In genomic region chr9:96230271-96230670, GRCm38 (mm10) we compare ENCODE assay signal across 30 mouse cellular contexts. TPM values are rescaled to one million over a fixed set of nuclear protein-coding genes. Genes with fewer than 3 reads are reported as not detected.
A peak's percentile ranks its signal among the peaks of the same experiment; 100 is the strongest.
DNase-seq lines count a peak whose midpoint lies in the region; ATAC-seq and TF ChIP-seq lines count a peak whose summit lies in the region.
"Had no signal": no experiment of that assay in that cellular context is flagged by ENCODE, and none has a peak within 500 bp of the region (broad histone marks: within the 10 kb centered on the region; RNA-seq: fewer than 3 reads in every experiment).

No protein-coding gene starts in this region.

- no peak overlapping the region for H3K9ac ChIP-seq in midbrain, embryonic 11.5 days (ENCODE audit: low read length)
- H3K9ac ChIP-seq in midbrain, embryonic 15.5 days, result no peak overlapping the region
- H3K9ac ChIP-seq in ES-E14 (ENCODE audit: insufficient read depth, low read depth, low read length, poor library complexity, severe bottlenecking), result no peak overlapping the region; the same call in 1 of the 2 replicates
- H3K9ac ChIP-seq: embryonic facial prominence, embryonic 12.5 days; forebrain, embryonic 12.5 days; forebrain, embryonic 15.5 days; heart, embryonic 13.5 days; hindbrain, embryonic 13.5 days had no signal

- intact Hi-C loops in left cerebral cortex, postnatal 25 days (cut with DNase I), result no loop called here

- 33% methylated on average over 2 of the region's 2 CpGs for WGBS in midbrain, embryonic 11.5 days
- 16% methylated on average over 2 of the region's 2 CpGs for WGBS in midbrain, embryonic 15.5 days

- no peak overlapping the region for H3K4me3 ChIP-seq in midbrain, embryonic 11.5 days (ENCODE audit: low read depth, low read length)
- H3K4me3 ChIP-seq in midbrain, embryonic 15.5 days, result no peak overlapping the region
- no peak overlapping the region for H3K4me3 ChIP-seq in ES-E14 (ENCODE audit: insufficient read depth in 1 of 2, low read depth in 1 of 2, low read length in 2 of 2, poor library complexity in 1 of 2, severe bottlenecking in 1 of 2)
- H3K4me3 ChIP-seq: embryonic facial prominence, embryonic 12.5 days; erythroblast, embryonic 14.5 days; forebrain, embryonic 12.5 days; forebrain, embryonic 15.5 days; heart, adult 2 months; heart, embryonic 10.5 days; heart, embryonic 13.5 days; hindbrain, embryonic 13.5 days had no signal

- H3K9me3 ChIP-seq in midbrain, embryonic 11.5 days (ENCODE audit: control insufficient read depth, low read length), result no peaks in the 10 kb centered on the region
- H3K9me3 ChIP-seq in midbrain, embryonic 15.5 days, result no peaks in the 10 kb centered on the region
- no peaks in the 10 kb centered on the region for H3K9me3 ChIP-seq in ES-E14 (ENCODE audit: control insufficient read depth, insufficient read depth, low read depth, low read length)
- H3K9me3 ChIP-seq: embryonic facial prominence, embryonic 12.5 days; forebrain, embryonic 12.5 days; forebrain, embryonic 15.5 days; heart, embryonic 10.5 days; heart, embryonic 13.5 days; hindbrain, embryonic 13.5 days had no signal

- peak; percentile 73 for ATAC-seq in midbrain, embryonic 11.5 days (ENCODE audit: low FRiP score)
- ATAC-seq in midbrain, embryonic 15.5 days (replicated peaks), result no peak
- no peak for ATAC-seq in frontal cortex, adult (ENCODE audit: low TSS enrichment)
- ATAC-seq: activated CD4-positive, CD25-positive, alpha-beta regulatory T cell, adult 4 months; forebrain, embryonic 15.5 days; hindbrain, postnatal 0 days; inflammation-experienced regulatory T-cells, adult 6 months; intestine, embryonic 16.5 days had no signal

- H3K4me1 ChIP-seq in midbrain, embryonic 11.5 days (ENCODE audit: control insufficient read depth, insufficient read depth, low read length), result no peaks in the 10 kb centered on the region
- no peaks in the 10 kb centered on the region for H3K4me1 ChIP-seq in midbrain, embryonic 15.5 days
- H3K4me1 ChIP-seq in ES-E14 (ENCODE audit: control insufficient read depth in 2 of 2, insufficient read depth in 2 of 2, low read length in 2 of 2, poor library complexity in 1 of 2), result peaks cover 6 to 27% of the 10 kb centered on the region in 2 experiments
- H3K4me1 ChIP-seq: embryonic facial prominence, embryonic 12.5 days; forebrain, embryonic 12.5 days; forebrain, embryonic 15.5 days; heart, embryonic 10.5 days; hindbrain, embryonic 13.5 days had no signal

- DNase-seq in embryo, embryonic 11 days, result peak; percentile 5
- no peak for DNase-seq in embryo, embryonic 10.5 days (ENCODE audit: low spot score)
- no peak for DNase-seq in midbrain, embryonic 11.5 days (ENCODE audit: low spot score, missing footprints)
- DNase-seq in ES-E14 (ENCODE audit: low read depth, low spot score) (peak; percentile 34), ZHBTc4 (ENCODE audit: low read depth, low spot score) (peak; percentile 84)
- DNase-seq in left cerebral cortex, postnatal 25 days (ENCODE audit: low spot score in 2 of 2), result no peak
- DNase-seq: adrenal gland, adult 8-10 months; adrenal gland, postnatal 25 days; cerebellum, adult 11-12 months; cerebellum, adult 8-10 months; cerebellum, postnatal 10 days; cerebellum, postnatal 36 days; gastrocnemius, postnatal 10 days; gastrocnemius, postnatal 36 days; heart, adult 2 months; heart, postnatal 14 days; kidney, adult 18-20 months had no signal

- in situ Hi-C loops in ES-E14 (cut with MboI; ENCODE audit: low sequenced_read_pairs in 2 of 2, unreplicated experiment in 2 of 2), result no loop called here

- no peaks in the 10 kb centered on the region for H3K27me3 ChIP-seq in midbrain, embryonic 11.5 days (ENCODE audit: control insufficient read depth, insufficient read depth, low read length)
- no peaks in the 10 kb centered on the region for H3K27me3 ChIP-seq in midbrain, embryonic 15.5 days (replicated peaks)
- H3K27me3 ChIP-seq: embryonic facial prominence, embryonic 12.5 days; forebrain, embryonic 12.5 days; forebrain, embryonic 15.5 days; heart, embryonic 13.5 days; hindbrain, embryonic 13.5 days had no signal

- no peak overlapping the region for H3K27ac ChIP-seq in midbrain, embryonic 11.5 days (ENCODE audit: low read depth, low read length)
- H3K27ac ChIP-seq in midbrain, embryonic 15.5 days, result no peak overlapping the region
- H3K27ac ChIP-seq in ES-E14 (ENCODE audit: insufficient read depth, low read depth, low read length, poor library complexity, severe bottlenecking), result peak overlapping the region; percentile 97; the same call in 1 of the 2 replicates
- H3K27ac ChIP-seq: embryonic facial prominence, embryonic 12.5 days; forebrain, embryonic 12.5 days; forebrain, embryonic 15.5 days; heart, adult 2 months; heart, embryonic 10.5 days; heart, embryonic 13.5 days; hindbrain, embryonic 13.5 days; hindbrain, postnatal 0 days had no signal

- H3K36me3 ChIP-seq in midbrain, embryonic 11.5 days (ENCODE audit: control insufficient read depth, insufficient read depth, low read length), result no peaks in the 10 kb centered on the region
- H3K36me3 ChIP-seq in midbrain, embryonic 15.5 days (replicated peaks), result no peaks in the 10 kb centered on the region
- no peaks in the 10 kb centered on the region for H3K36me3 ChIP-seq in ES-E14 (ENCODE audit: control insufficient read depth, insufficient read depth, low read length, poor library complexity, severe bottlenecking)
- H3K36me3 ChIP-seq: embryonic facial prominence, embryonic 12.5 days; forebrain, embryonic 12.5 days; forebrain, embryonic 15.5 days; heart, embryonic 10.5 days; heart, embryonic 13.5 days; hindbrain, embryonic 13.5 days had no signal

- no peak overlapping the region for H3K4me2 ChIP-seq in midbrain, embryonic 11.5 days
- H3K4me2 ChIP-seq in midbrain, embryonic 15.5 days, result no peak overlapping the region
- H3K4me2 ChIP-seq: embryonic facial prominence, embryonic 12.5 days; forebrain, embryonic 12.5 days; forebrain, embryonic 15.5 days; heart, embryonic 13.5 days; hindbrain, embryonic 13.5 days had no signal

TF ChIP-seq in ES-E14, 5 proteins besides CTCF, POLR2A, EP300 and RAD21:
- TF ChIP-seq MAFK (IDR thresholded peaks at IDR 0.05; ENCODE audit: insufficient read depth, low read depth, low read length) (no peak), CHD2 (IDR thresholded peaks at IDR 0.05; ENCODE audit: low read depth, low read length) (peak; percentile 70; the same call in 1 of the 2 replicates)

RNA-seq across cellular contexts. Expression of gene Tfdp2, which starts 34.2 kb away (rescaled TPM):
- 128 and 140 TPM in 2 replicates for polyA plus RNA-seq in midbrain, embryonic 11.5 days (2014; fragmentation: Nextera tagmentation; extraction: Ambion mirVana)
- polyA plus RNA-seq in midbrain, embryonic 15.5 days (2015; fragmentation: Nextera tagmentation; extraction: Ambion mirVana), result 20.6 and 21.8 TPM in 2 replicates
- 45.6 and 54.9 TPM in 2 replicates for total RNA-seq in ES-E14 (2012; rRNA removed)
- 10 to 100 TPM; 29.4 to 35.9 TPM for total RNA-seq in left cerebral cortex, postnatal 25 days (2021)

Comparison
In these comparisons a context has a peak if more than half of its experiments do, and no peak if none do; other contexts are left out.
1. DNase-seq: peak in embryo, embryonic 11 days (single experiment), ES-E14 (single experiment) and ZHBTc4 (single experiment); none in embryo, embryonic 10.5 days (single experiment), midbrain, embryonic 11.5 days (single experiment) and left cerebral cortex, postnatal 25 days (0 of 2).